Mouse (Mus musculus) bone marrow macrophage, adult 2 months (primary cell): ENCODE measurements around the gene Ror1. TPM values are rescaled to one million over a fixed set of nuclear protein-coding genes. Genes with fewer than 3 reads are reported as not detected.

Experiments
- H3K27ac ChIP-seq: 2 replicates; pipeline ENCODE4 v1.5.1; 2012; ENCODE audit warnings: low read depth, low read length; ENCODE audit not compliant: insufficient read depth
- H3K4me1 ChIP-seq: 2 replicates; pipeline ENCODE4 v1.6.1; 2012; ENCODE audit warnings: low read length; ENCODE audit not compliant: control insufficient read depth, insufficient read depth
- H3K4me3 ChIP-seq: 2 replicates; pipeline ENCODE4 v1.5.1; 2012; ENCODE audit warnings: mild to moderate bottlenecking, low read length, moderate library complexity; ENCODE audit not compliant: insufficient read depth
- CTCF ChIP-seq: IDR thresholded peaks from 2 replicates; pipeline ENCODE4 v1.5.1; 2012; ENCODE audit warnings: low read depth, mild to moderate bottlenecking, low read length, moderate library complexity
- POLR2A ChIP-seq: IDR thresholded peaks from 2 replicates; pipeline ENCODE4 v1.6.1; 2012; ENCODE audit warnings: mild to moderate bottlenecking, low read depth, low read length, borderline replicate concordance
- polyA plus RNA-seq: library from polyadenylated mRNA; stranded (reverse); fragments of >200 nt; gene quantifications from 2 replicates; pipeline ENCODE4 v1.2.4, GENCODE M21; 2012; ENCODE audit not compliant: missing spikeins, insufficient read depth, insufficient read length

Gene Ror1
- polyA plus RNA-seq, 1 experiment = not detected

- H3K4me1 ChIP-seq = no peaks in the 10 kb centered on the region
- TF ChIP-seq CTCF (no peak), POLR2A (no peak)
- no peak overlapping the region for H3K27ac ChIP-seq
- H3K4me3 ChIP-seq = no peak overlapping the region
Measured at GRCm38 (mm10) chr4:100061396-100062066, 34.1 kb upstream of the Ror1 start.

- H3K4me3 ChIP-seq = no peak overlapping the region
Measured at GRCm38 (mm10) chr4:100065686-100066085, 29.9 kb upstream of the Ror1 start.

GRCm38 (mm10) chr4:100070101-100070500 is 25.5 kb upstream of the Ror1 start:
- no peak overlapping the region for H3K27ac ChIP-seq
- H3K4me3 ChIP-seq = no peak overlapping the region
- no peak for TF ChIP-seq CTCF
- no peak for TF ChIP-seq POLR2A
- no peaks in the 10 kb centered on the region for H3K4me1 ChIP-seq

More at GRCm38 (mm10) chr4:100065686-100066085, 29.9 kb upstream of the Ror1 start:
- TF ChIP-seq POLR2A (no peak), CTCF (no peak)
- Histone ChIP-seq H3K27ac (no peak overlapping the region), H3K4me1 (no peaks in the 10 kb centered on the region)

GRCm38 (mm10) chr4:100096596-100097181 is 1.1 kb downstream of the Ror1 start:
- Histone ChIP-seq H3K4me1 (no peaks in the 10 kb centered on the region), H3K27ac (no peak overlapping the region), H3K4me3 (peak overlapping the region; percentile 54; the same call in 1 of the 2 replicates)
- TF ChIP-seq CTCF = no peak
- no peak for TF ChIP-seq POLR2A

GRCm38 (mm10) chr4:100097364-100097979 is 1.9 kb downstream of the Ror1 start:
- TF ChIP-seq POLR2A = no peak
- TF ChIP-seq CTCF = no peak
- H3K4me3 ChIP-seq = no peak overlapping the region
- no peaks in the 10 kb centered on the region for H3K4me1 ChIP-seq
- no peak overlapping the region for H3K27ac ChIP-seq

GRCm38 (mm10) chr4:100101066-100101820 is 5.7 kb downstream of the Ror1 start:
- H3K4me3 ChIP-seq = no peak overlapping the region
- no peak overlapping the region for H3K27ac ChIP-seq
- TF ChIP-seq POLR2A = no peak
- no peak for TF ChIP-seq CTCF
- H3K4me1 ChIP-seq = no peaks in the 10 kb centered on the region

GRCm38 (mm10) chr4:100101844-100102243 is 6.3 kb downstream of the Ror1 start:
- H3K4me3 ChIP-seq = no peak overlapping the region
- no peak overlapping the region for H3K27ac ChIP-seq
- H3K4me1 ChIP-seq = no peaks in the 10 kb centered on the region
- TF ChIP-seq CTCF (no peak), POLR2A (no peak)

- H3K27ac ChIP-seq = no peak overlapping the region
- no peak for TF ChIP-seq CTCF
- TF ChIP-seq POLR2A = no peak
- no peaks in the 10 kb centered on the region for H3K4me1 ChIP-seq
- no peak overlapping the region for H3K4me3 ChIP-seq
Measured at GRCm38 (mm10) chr4:100104241-100104640, 8.7 kb downstream of the Ror1 start.

GRCm38 (mm10) chr4:100107593-100107992 is 12.0 kb downstream of the Ror1 start:
- Histone ChIP-seq H3K4me3 (no peak overlapping the region), H3K27ac (no peak overlapping the region), H3K4me1 (no peaks in the 10 kb centered on the region)
- TF ChIP-seq CTCF (no peak), POLR2A (no peak)

GRCm38 (mm10) chr4:100108551-100108950 is 13.0 kb downstream of the Ror1 start:
- H3K4me1 ChIP-seq = no peaks in the 10 kb centered on the region
- H3K27ac ChIP-seq = no peak overlapping the region
- TF ChIP-seq POLR2A (no peak), CTCF (no peak)
- H3K4me3 ChIP-seq = no peak overlapping the region
